Comparison of ENCODE assay signal across 9 mouse cellular contexts in the genomic region with DNA sequence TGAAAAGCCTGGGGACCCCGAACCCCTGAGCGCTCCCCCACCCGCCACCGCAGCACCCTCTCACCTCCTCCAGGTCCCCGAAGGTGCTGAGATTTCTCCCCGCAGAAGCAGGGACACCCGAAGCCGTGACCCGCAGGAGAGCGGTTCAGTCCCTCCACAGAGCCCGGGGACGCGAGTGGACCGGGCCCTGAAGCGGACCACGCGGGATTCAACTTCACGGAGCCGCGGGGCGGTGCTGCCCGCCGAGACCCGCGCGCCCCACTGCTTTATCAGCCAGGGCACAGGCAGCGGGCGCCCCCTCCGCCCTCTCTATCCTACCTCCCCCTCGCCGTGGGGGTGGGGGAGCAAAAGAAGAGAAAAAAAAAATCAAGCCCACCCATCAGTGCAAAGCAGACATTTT. TPM values are rescaled to one million over a fixed set of nuclear protein-coding genes. Genes with fewer than 3 reads are reported as not detected.
DNase-seq lines count a peak whose midpoint lies in the region; ATAC-seq and TF ChIP-seq lines count a peak whose summit lies in the region.
"Had no signal": no experiment of that assay in that cellular context is flagged by ENCODE, and none has a peak within 500 bp of the region (broad histone marks: within the 10 kb centered on the region; RNA-seq: fewer than 3 reads in every experiment).

No protein-coding gene starts in this region.

- peak overlapping the region; percentile 99 for H3K4me2 ChIP-seq in embryonic facial prominence, embryonic 14.5 days (ENCODE audit: low read depth, low read length)
- H3K4me2 ChIP-seq in limb, embryonic 11.5 days (ENCODE audit: low read depth, severe bottlenecking) = peak overlapping the region; percentile 91

- H3K27ac ChIP-seq in heart, embryonic 10.5 days = peak overlapping the region; percentile 64
- H3K27ac ChIP-seq in embryonic facial prominence, embryonic 14.5 days (replicated peaks; ENCODE audit: low read depth, low read length) = no peak overlapping the region
- H3K27ac ChIP-seq in limb, embryonic 11.5 days (replicated peaks; ENCODE audit: low read depth, low read length) = no peak overlapping the region

- WGBS in heart, embryonic 10.5 days = 3% methylated on average over 31 of the region's 31 CpGs
- 1% methylated on average over 26 of the region's 31 CpGs for WGBS in embryonic facial prominence, embryonic 14.5 days
- 2% methylated on average over 31 of the region's 31 CpGs for WGBS in limb, embryonic 11.5 days

- H3K4me3 ChIP-seq in heart, embryonic 10.5 days = peak overlapping the region; percentile 74
- peak overlapping the region; percentile 67 for H3K4me3 ChIP-seq in C2C12 (ENCODE audit: insufficient read depth, poor library complexity, severe bottlenecking)
- peak overlapping the region; percentile 61 for H3K4me3 ChIP-seq in embryonic facial prominence, embryonic 14.5 days (ENCODE audit: low read depth, low read length)
- H3K4me3 ChIP-seq in limb, embryonic 11.5 days (ENCODE audit: low read depth, low read length) = peak overlapping the region; percentile 43

- no peak for ATAC-seq in embryonic facial prominence, embryonic 14.5 days (ENCODE audit: low read depth)
- ATAC-seq in limb, embryonic 11.5 days (ENCODE audit: insufficient number of reproducible peaks, low FRiP score, low TSS enrichment, low read depth) = no peak

- H3ac ChIP-seq in C2C12 (ENCODE audit: control insufficient read depth, insufficient read length, low read depth) = peak overlapping the region; percentile 74

- intact Hi-C loops in heart, postnatal 36 days (cut with DNase I) = no loop called here

- no peak for DNase-seq in heart, embryonic 10.5 days (ENCODE audit: low spot score)
- no peak for DNase-seq in heart, postnatal 36 days
- no peak for DNase-seq in embryonic facial prominence, embryonic 14.5 days (ENCODE audit: low spot score)
- peak; percentile 38 for DNase-seq in limb, embryonic 11.5 days (ENCODE audit: low spot score)
- DNase-seq in right cerebral cortex, postnatal 14 days = peak; percentile 33
- DNase-seq in adrenal gland, adult (ENCODE audit: inconsistent age in 2 of 2, low spot score in 1 of 2) = no peak
- DNase-seq in retina, postnatal 1 day = no peak

- H3K79me3 ChIP-seq in C2C12 (ENCODE audit: low read depth) = peaks cover 3% of the 10 kb centered on the region

- peaks cover 12% of the 10 kb centered on the region for H3K79me2 ChIP-seq in C2C12 (ENCODE audit: control insufficient read depth, insufficient read depth)

- H3K9me3 ChIP-seq in heart, embryonic 10.5 days = no peaks in the 10 kb centered on the region
- no peaks in the 10 kb centered on the region for H3K9me3 ChIP-seq in embryonic facial prominence, embryonic 14.5 days (ENCODE audit: control insufficient read depth, low read length)
- no peaks in the 10 kb centered on the region for H3K9me3 ChIP-seq in limb, embryonic 11.5 days (ENCODE audit: control insufficient read depth, low read length)

- H3K27me3 ChIP-seq in heart, embryonic 10.5 days (ENCODE audit: insufficient read depth, poor library complexity, severe bottlenecking) = no peaks in the 10 kb centered on the region; the same call in 1 of the 2 replicates
- H3K27me3 ChIP-seq in C2C12 (ENCODE audit: control insufficient read depth, insufficient read depth, insufficient read length) = peaks cover 7% of the 10 kb centered on the region
- peaks cover 20% of the 10 kb centered on the region for H3K27me3 ChIP-seq in embryonic facial prominence, embryonic 14.5 days (replicated peaks; ENCODE audit: control insufficient read depth, insufficient read depth, low read length)
- H3K27me3 ChIP-seq in limb, embryonic 11.5 days (ENCODE audit: control insufficient read depth, insufficient read depth, low read length) = peaks cover 6% of the 10 kb centered on the region; the same call in 1 of the 2 replicates

- TF ChIP-seq CTCF in C2C12 (IDR thresholded peaks at IDR 0.05; ENCODE audit: control insufficient read depth, insufficient read depth, insufficient read length) = no peak

- peaks cover 16% of the 10 kb centered on the region for H3K4me1 ChIP-seq in heart, embryonic 10.5 days
- H3K4me1 ChIP-seq in embryonic facial prominence, embryonic 14.5 days (ENCODE audit: control insufficient read depth, insufficient read depth, low read length) = peaks cover 5% of the 10 kb centered on the region; the same call in 1 of the 2 replicates
- 0 out of 2 replicates have a peak, but pooled peaks cover 7% of the 10 kb centered on the region for H3K4me1 ChIP-seq in limb, embryonic 11.5 days (ENCODE audit: control insufficient read depth, insufficient read depth, low read length)

- peak overlapping the region; percentile 64 for H3K9ac ChIP-seq in embryonic facial prominence, embryonic 14.5 days (ENCODE audit: low read depth, low read length)
- H3K9ac ChIP-seq in limb, embryonic 11.5 days (ENCODE audit: low read length) = peak overlapping the region; percentile 24; the same call in 1 of the 2 replicates

- H3K36me3 ChIP-seq in heart, embryonic 10.5 days = no peaks in the 10 kb centered on the region
- H3K36me3 ChIP-seq in C2C12 (ENCODE audit: control insufficient read depth, insufficient read depth) = no peaks in the 10 kb centered on the region
- no peaks in the 10 kb centered on the region for H3K36me3 ChIP-seq in embryonic facial prominence, embryonic 14.5 days (ENCODE audit: control insufficient read depth, insufficient read depth, low read length)
- H3K36me3 ChIP-seq in limb, embryonic 11.5 days (ENCODE audit: control insufficient read depth, insufficient read depth, low read length) = no peaks in the 10 kb centered on the region

TF ChIP-seq in C2C12, 6 proteins besides CTCF, POLR2A, EP300 and RAD21:
- no peak for TF ChIP-seq USF1 (IDR thresholded peaks at IDR 0.05; ENCODE audit: low read depth)
- no peak for TF ChIP-seq CEBPB (IDR thresholded peaks at IDR 0.05; ENCODE audit: low read depth)
- no peak for TF ChIP-seq FOSL1 (IDR thresholded peaks at IDR 0.05; ENCODE audit: insufficient read depth, low read length, poor library complexity, severe bottlenecking)
- no peak for TF ChIP-seq MYOG (IDR thresholded peaks at IDR 0.05; ENCODE audit: control insufficient read depth, extremely low read depth, insufficient read length)
- no peak for TF ChIP-seq MAX (IDR thresholded peaks at IDR 0.05)
- TF ChIP-seq MYOD1 (IDR thresholded peaks at IDR 0.05; ENCODE audit: control insufficient read depth, insufficient read length, low read depth) = no peak
TF ChIP-seq in C2C12: peak in this region for 0.

RNA-seq across cellular contexts. Expression of gene Rgs17, which starts 0.4 kb away (rescaled TPM):
- polyA plus RNA-seq in heart, embryonic 10.5 days (2016; fragmentation: Nextera tagmentation; extraction: Ambion mirVana) = 1.1 and 2.1 TPM in 2 replicates
- under 1 TPM; 0.61 to 0.62 TPM for total RNA-seq in heart, postnatal 36 days (2021)
- polyA plus RNA-seq in C2C12 (2012; fragmentation: generic; extraction: Trizol) = 0.71 TPM
- polyA plus RNA-seq in embryonic facial prominence, embryonic 14.5 days (2014; fragmentation: Nextera tagmentation; extraction: Ambion mirVana) = 1.8 and 2.1 TPM in 2 replicates
- 0.33 and 0.55 TPM in 2 replicates for polyA plus RNA-seq in limb, embryonic 11.5 days (2014; fragmentation: Nextera tagmentation; extraction: Ambion mirVana)
- total RNA-seq: MEL had no signal

Comparison
In these comparisons a context has a peak if more than half of its experiments do, and no peak if none do; other contexts are left out.
1. DNase-seq: peak in limb, embryonic 11.5 days (single experiment) and right cerebral cortex, postnatal 14 days (single experiment); none in heart, embryonic 10.5 days (single experiment), heart, postnatal 36 days (0 of 2), embryonic facial prominence, embryonic 14.5 days (single experiment), adrenal gland, adult (0 of 2) and retina, postnatal 1 day (single experiment).
2. Peak in every context shown above with its lines, with median percentiles within 50 percentile points of each other: H3K4me3 ChIP-seq.